Mouse (Mus musculus) ES-E14 (cell line): ENCODE measurements around the gene Tada3. TPM values are rescaled to one million over a fixed set of nuclear protein-coding genes. Genes with fewer than 3 reads are reported as not detected.

ENCODE experiments used
- DNase-seq: peaks from one replicate; pipeline ENCODE4 v3.0.0-alpha.2; 2013; ENCODE audit warnings: low read depth, low spot score
- H3K27ac ChIP-seq: 2 replicates; pipeline ENCODE4 v1.5.1; 2012; ENCODE audit warnings: low read depth, mild to moderate bottlenecking, low read length, moderate library complexity, mixed read lengths; ENCODE audit not compliant: poor library complexity, insufficient read depth, severe bottlenecking
- H3K36me3 ChIP-seq: 2 replicates; pipeline ENCODE4 v1.6.1; 2012; ENCODE audit warnings: mild to moderate bottlenecking, low read length, moderate library complexity, mixed read lengths; ENCODE audit not compliant: control insufficient read depth, poor library complexity, insufficient read depth, severe bottlenecking
- H3K4me1 ChIP-seq, 2 experiments: fragments of 150-350 bp in 1 of 2; sonication (generic) in 1 of 2; 2 replicates each; pipeline ENCODE4 v1.6.1; 2012; ENCODE audit warnings: low read length in 2 of 2, mild to moderate bottlenecking in 1 of 2, mixed read lengths in 1 of 2; ENCODE audit not compliant: control insufficient read depth in 2 of 2, insufficient read depth in 2 of 2, poor library complexity in 1 of 2
- H3K4me3 ChIP-seq, 2 experiments: fragments of 150-350 bp in 1 of 2; sonication (generic) in 1 of 2; 2 replicates each; pipeline ENCODE4 v1.5.1; 2012; ENCODE audit warnings: low read length in 2 of 2, low read depth in 1 of 2, mild to moderate bottlenecking in 1 of 2, mixed read lengths in 1 of 2; ENCODE audit not compliant: insufficient read depth in 1 of 2, poor library complexity in 1 of 2, severe bottlenecking in 1 of 2
- H3K9ac ChIP-seq: 2 replicates; pipeline ENCODE4 v1.6.1; 2012; ENCODE audit warnings: low read depth, mild to moderate bottlenecking, low read length, mixed read lengths; ENCODE audit not compliant: poor library complexity, insufficient read depth, severe bottlenecking
- H3K9me3 ChIP-seq: fragments of 150-350 bp; sonication (generic); 2 replicates; pipeline ENCODE4 v1.6.1; 2012; ENCODE audit warnings: low read depth, mild to moderate bottlenecking, low read length; ENCODE audit not compliant: control insufficient read depth, insufficient read depth
- CHD2 ChIP-seq: IDR thresholded peaks from 2 replicates; pipeline ENCODE4 v1.6.1; 2014; ENCODE audit warnings: mild to moderate bottlenecking, low read depth, low read length, inconsistent platforms
- HCFC1 ChIP-seq: IDR thresholded peaks from 2 replicates; pipeline ENCODE4 v1.6.1; 2012; ENCODE audit warnings: low read length, inconsistent platforms, borderline replicate concordance; ENCODE audit not compliant: insufficient read depth
- MAFK ChIP-seq: IDR thresholded peaks from 2 replicates; pipeline ENCODE4 v1.6.1; 2014; ENCODE audit warnings: mild to moderate bottlenecking, low read depth, low read length, inconsistent platforms; ENCODE audit not compliant: insufficient read depth
- ZC3H11A ChIP-seq: IDR thresholded peaks from 2 replicates; pipeline ENCODE4 v1.6.1; 2012; ENCODE audit warnings: low read depth, mild to moderate bottlenecking, inconsistent platforms, low read length, borderline replicate concordance
- ZNF384 ChIP-seq: IDR thresholded peaks from 2 replicates; pipeline ENCODE4 v1.6.1; 2012; ENCODE audit warnings: low read depth, low read length, inconsistent platforms
- in situ Hi-C, 2 experiments: fragments of 600-800 bp; cut with MboI; formaldehyde crosslinking; loops; one replicate each; pipeline ENCODE4 v1.15.1; 2025; ENCODE audit warnings: low sequenced_read_pairs in 2 of 2, inconsistent platforms in 1 of 2; ENCODE audit not compliant: unreplicated experiment in 2 of 2
- total RNA-seq: library from RNA; depleted of rRNA; stranded (reverse); fragments of 300-350 nt; gene quantifications from 2 replicates; pipeline ENCODE4 v1.2.3, GENCODE M21; 2012

The Tada3 gene
- total RNA-seq, 1 experiment, result 35.3 TPM

DNA sequence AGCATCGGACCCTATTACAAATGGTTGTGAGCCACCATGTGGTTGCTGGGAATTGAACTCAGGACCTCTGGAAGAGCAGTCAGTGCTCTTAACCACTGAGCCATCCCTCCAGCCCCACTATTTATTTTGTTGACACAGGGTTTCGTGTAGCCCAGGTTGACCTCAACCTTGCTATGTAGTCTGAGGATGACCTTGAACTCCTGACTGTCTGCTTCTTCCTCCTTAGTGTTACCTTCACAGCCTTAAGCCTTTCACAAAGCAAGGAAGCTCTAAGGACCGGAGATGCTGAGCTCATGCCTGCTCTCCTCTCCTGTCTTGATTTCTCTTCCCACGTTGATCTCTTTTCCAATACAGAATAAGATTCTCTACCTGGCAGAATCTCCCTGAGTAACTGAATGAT lies 30.8 kb downstream of the Tada3 start:
- Histone ChIP-seq H3K36me3 (no peaks in the 10 kb centered on the region), H3K9me3 (no peaks in the 10 kb centered on the region), H3K4me1 (peaks cover 12 to 18% of the 10 kb centered on the region in 2 experiments), H3K9ac (no peak overlapping the region), H3K27ac (no peak overlapping the region), H3K4me3 (no peak overlapping the region)
- DNase-seq, result no peak
- TF ChIP-seq MAFK (no peak), ZC3H11A (no peak), CHD2 (no peak), HCFC1 (no peak), ZNF384 (no peak)
- in situ Hi-C loops, result no loop called here

DNA sequence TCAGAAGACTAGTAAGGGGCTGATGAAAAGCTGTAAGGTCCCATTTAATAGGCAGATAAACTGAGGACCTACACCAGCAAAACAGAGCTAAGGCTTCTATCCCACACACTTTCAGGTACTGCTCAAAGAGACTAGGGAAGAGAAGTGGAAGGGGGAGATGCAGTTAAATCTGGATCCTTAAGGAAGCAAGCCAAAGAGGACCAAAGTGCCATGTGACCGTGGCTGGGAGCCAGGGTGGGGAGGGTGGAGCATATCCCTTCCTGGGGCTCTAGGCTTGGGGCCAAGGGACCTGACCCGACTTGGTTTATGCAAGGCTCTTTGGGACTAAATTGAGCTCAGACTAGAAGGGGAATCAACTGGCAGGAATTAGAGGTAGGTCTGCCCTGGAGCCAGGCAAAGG lies 33.4 kb downstream of the Tada3 start:
- TF ChIP-seq CHD2, result no peak
- no peak for TF ChIP-seq MAFK
- TF ChIP-seq HCFC1, result no peak
- no peak for TF ChIP-seq ZC3H11A
- TF ChIP-seq ZNF384, result no peak
- no peaks in the 10 kb centered on the region for H3K9me3 ChIP-seq
- H3K36me3 ChIP-seq, result no peaks in the 10 kb centered on the region
- peaks cover 4 to 15% of the 10 kb centered on the region in 2 experiments; a peak in 3 of 4 replicates for H3K4me1 ChIP-seq
- H3K27ac ChIP-seq, result no peak overlapping the region
- no peak overlapping the region for H3K9ac ChIP-seq
- DNase-seq, result no peak
- in situ Hi-C loops, result no loop called here
- H3K4me3 ChIP-seq, result peak overlapping the region in 1 of 2 experiments; percentile 69; a peak in 2 of 4 replicates

DNA sequence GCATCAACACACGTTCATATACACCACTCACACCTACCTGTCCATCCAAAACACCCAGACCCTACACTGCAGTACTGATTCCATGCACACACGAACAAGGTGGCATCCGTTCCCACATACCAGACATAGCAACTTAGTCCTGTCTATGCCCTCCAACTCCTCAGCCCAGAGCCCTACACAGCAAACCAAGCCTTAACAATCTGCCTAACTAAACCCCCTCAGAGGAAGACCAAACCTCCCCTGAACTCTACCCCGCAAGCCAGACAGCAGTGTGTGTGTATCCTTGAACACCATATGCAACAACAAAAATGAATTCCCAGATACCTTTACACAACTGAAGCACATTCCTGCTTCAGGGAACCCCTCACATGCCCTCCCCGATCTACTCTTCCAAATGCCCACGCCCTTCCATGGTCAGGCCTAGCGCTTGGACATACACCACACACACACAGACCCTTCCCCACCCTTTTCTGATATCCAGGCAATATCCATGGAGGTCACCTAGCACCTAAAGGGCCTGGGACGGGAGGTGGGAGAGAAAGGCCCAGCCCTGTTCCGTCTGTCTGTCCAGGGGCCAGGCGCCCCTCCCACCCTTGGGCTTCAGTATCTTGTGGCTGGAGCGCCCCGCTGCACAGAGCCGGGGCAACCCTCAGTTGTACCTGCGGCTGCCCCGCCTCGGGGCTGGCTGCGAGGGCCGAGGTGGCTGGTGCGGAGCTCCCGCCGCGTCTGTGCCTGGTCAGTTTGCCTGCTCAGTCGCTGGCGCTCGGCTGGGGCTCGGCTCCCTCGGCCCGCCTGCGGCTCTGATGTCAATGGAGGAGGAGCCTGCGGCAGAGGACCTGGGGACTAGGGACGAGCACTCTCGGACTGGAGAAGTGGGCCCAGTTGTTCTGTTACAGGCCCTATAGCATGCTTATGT lies 34.2 kb downstream of the Tada3 start, which contains the start of gene Camk1:
Gene Camk1, minus strand, starts transcription at position 808 of the 916 bp plus-strand sequence.
- TF ChIP-seq MAFK (no peak), ZC3H11A (no peak), ZNF384 (no peak), CHD2 (no peak), HCFC1 (no peak)
- Histone ChIP-seq H3K9ac (peak within 1 kb of the TSS; percentile 61), H3K4me1 (peaks cover 4 to 15% of the 10 kb centered on the region in 2 experiments; a peak in 3 of 4 replicates), H3K4me3 (peak within 1 kb of the TSS; percentile 55 to 69), H3K36me3 (no peaks in the 10 kb centered on the region), H3K27ac (no peak within 1 kb of the TSS), H3K9me3 (no peaks in the 10 kb centered on the region)
- in situ Hi-C loops, result no loop called here
- DNase-seq, result peak; percentile 34

DNA sequence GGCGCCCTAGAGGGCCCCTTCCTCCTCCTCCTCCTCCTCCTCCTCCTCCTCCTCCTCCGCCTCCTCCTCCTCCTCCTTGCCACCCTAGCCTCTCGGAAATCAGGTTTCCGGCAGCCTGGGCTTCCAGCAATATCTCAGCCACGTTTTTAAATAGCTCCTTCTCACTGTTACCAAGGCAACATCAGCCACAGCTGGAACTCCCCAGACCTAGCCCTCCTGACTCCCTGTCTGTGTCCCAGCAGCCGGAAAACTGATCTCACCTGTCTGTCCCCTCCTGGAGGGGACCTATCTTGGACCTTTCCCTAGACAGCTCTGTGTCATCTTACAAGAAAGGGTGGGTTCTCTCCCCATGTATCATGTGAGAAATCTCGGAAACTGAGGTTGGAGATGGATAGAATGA lies 35.4 kb downstream of the Tada3 start:
- peaks cover 4 to 15% of the 10 kb centered on the region in 2 experiments; a peak in 3 of 4 replicates for H3K4me1 ChIP-seq
- DNase-seq, result no peak
- no peaks in the 10 kb centered on the region for H3K9me3 ChIP-seq
- no peaks in the 10 kb centered on the region for H3K36me3 ChIP-seq
- in situ Hi-C loops, result no loop called here
- no peak overlapping the region for H3K27ac ChIP-seq
- no peak overlapping the region for H3K9ac ChIP-seq
- TF ChIP-seq CHD2 (no peak), HCFC1 (no peak)
- H3K4me3 ChIP-seq, result no peak overlapping the region
